Mouse (Mus musculus) gastrocnemius, postnatal 10 days (tissue): Measurements from ENCODE around the gene Grid2. TPM values are rescaled to one million over a fixed set of nuclear protein-coding genes. Genes with fewer than 3 reads are reported as not detected.
"Not testable (repeated sequence)": the region's sequence is repeated elsewhere in the genome, so short reads cannot be mapped to it uniquely, and the experiment has no call there.

Experiments
- DNase-seq: peaks from one replicate; pipeline ENCODE4 v3.0.0; 2021; ENCODE audit warnings: mixed read lengths
- long read RNA-seq, 2 experiments: library from polyadenylated mRNA; stranded (forward); transcript quantifications; one replicate each; pipeline ENCODE4 v2.0.0; 2021
- total RNA-seq, 2 experiments: library from RNA; stranded (reverse); gene quantifications; 2 replicates each; pipeline ENCODE4 v1.2.3; 2021

Gene Grid2
- under 1 TPM; 0.43 to 0.61 TPM for total RNA-seq
- long read RNA-seq, experiment 1, result 0 reads
- long read RNA-seq, experiment 2, result 0 reads

DNA sequence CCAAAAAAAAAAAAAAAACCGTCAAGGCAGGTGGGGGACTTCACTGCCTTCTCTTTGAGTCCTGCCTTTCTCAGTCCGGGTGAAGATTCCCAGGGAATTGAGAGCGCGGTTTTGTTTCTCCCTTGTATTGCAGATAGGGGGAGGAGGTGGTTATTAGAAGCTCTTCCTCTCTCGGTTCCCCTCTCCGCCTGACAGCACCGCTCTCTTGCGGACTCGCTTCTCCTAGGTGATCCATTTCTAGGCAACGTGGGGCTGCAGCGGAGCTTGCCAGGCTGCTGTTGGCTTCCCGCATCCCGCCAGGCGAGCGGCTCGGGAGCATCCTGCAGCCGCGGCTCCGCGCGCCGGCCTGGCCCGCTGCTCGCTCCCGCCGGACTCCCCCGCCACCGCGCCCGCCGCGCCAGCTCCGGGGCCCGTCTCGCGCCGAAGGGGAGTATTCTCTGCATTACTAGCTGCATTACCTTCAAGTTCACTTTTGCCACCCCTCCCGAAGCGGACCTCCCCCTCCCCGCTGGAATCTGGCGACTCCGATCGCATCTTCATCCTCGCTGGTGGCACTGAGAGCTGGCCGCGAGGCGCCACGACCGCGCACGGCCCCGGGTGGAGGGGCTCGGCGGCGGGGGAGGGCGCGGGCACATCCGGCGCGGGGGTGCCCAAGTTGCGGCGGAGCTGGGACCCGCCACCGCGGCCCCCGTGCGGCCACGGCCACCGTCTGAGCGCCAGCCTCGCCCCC is at the start of gene Grid2:
TSS of gene Grid2 (plus strand) at position 51 of the 730 bp plus-strand sequence.
- peak; percentile 22 for DNase-seq

DNA sequence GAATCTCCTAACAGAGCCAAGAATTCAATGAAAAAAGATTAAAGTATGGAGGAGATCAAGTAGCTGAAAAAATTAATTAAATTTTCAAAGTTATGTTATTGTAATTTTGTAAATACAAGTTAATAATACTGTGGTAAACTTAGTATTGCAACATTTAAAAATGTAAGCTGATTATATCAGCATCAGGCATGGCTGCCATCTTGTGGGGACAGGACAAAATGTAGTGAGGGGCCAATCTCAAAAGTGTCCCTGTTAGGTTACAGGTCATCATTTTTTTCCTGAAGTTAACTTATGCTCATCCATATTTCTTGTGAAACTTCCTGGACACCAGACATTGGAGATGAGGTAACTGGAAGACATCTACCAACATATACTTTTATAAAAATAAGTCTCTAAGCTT is 4.9 kb upstream of the Grid2 start:
- no peak for DNase-seq

DNA sequence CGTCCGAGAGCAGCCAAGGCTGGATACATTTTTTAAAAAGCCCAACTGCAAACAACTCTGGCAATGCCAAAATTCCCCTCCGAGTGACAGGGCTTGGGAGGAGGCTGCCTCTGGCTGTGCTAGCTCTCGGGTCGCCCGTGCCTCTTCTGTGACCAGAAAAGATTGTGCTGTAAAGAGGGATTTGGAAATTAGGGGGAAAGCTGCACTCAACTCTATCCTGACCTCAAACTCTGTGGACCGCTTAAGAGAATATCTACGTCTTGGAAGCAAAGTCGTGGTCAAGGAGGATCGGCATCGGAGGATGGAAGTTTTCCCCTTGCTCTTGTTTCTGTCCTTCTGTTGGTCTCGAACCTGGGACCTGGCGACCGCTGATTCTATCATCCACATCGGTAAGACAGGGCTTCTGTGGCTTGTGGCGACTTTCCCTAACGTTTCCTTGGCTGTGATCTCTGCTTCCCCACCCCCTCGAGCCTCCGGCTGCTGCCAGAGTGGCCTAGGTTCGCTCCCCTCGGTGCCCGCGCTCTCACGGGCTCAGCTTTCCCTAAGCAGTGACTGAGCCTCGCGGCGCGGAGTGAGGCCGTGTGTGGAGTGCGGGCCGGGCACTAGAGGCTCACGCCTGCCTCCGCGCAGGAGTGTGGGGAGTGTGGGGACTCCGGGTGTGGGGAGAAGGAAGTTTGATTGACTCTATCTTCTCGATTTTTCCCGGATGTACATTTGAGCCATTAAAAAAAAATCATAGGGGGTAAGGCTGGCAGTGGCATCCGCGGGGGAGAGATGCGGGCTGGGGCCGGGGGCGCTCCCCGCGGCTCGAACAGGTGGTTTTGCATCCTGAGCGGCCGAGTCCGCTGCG is 1.1 kb downstream of the Grid2 start:
- DNase-seq, result peak; percentile 14

DNA sequence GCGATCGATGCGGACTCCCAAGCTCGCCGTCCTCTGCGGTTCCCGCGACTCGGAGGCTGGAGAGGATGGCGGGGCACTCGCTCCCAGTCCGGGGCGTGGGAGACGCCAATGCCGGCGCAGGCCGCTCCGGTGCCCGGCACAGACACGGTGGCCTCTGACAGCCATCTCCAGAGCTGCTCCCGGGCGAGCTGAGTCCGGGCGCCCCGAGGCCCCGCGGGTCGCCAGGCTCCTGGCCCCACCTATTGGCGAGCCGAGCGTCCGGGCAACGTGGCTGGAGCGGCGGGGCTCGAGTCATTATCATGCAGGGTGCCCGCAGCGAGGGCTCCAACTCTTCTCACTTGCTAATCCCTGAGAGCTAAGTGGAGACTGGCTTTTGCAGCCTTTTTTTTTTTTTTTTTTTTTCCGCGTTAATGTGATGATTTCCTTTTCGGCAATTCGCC is 1.8 kb downstream of the Grid2 start:
- DNase-seq, result peak; percentile 43

DNA sequence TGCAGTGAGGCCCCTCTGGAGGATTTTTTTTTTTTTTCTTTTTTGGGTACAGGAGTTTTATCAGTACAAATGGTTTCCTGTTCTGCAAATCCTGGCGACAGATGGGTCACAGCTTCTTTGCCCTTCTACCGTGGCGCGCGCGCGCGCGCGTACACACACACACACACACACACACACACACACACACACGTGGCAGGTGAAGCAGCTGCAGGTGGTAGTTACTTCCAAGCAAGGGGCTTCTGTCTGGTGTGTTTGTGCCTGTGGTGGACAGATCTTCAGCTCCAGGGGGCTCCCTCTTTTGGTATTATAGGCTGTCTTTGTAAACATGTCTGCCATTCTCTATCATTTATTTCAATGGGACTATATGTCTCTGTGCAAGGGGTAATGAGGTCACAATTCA is 2.2 kb downstream of the Grid2 start:
- no peak for DNase-seq

DNA sequence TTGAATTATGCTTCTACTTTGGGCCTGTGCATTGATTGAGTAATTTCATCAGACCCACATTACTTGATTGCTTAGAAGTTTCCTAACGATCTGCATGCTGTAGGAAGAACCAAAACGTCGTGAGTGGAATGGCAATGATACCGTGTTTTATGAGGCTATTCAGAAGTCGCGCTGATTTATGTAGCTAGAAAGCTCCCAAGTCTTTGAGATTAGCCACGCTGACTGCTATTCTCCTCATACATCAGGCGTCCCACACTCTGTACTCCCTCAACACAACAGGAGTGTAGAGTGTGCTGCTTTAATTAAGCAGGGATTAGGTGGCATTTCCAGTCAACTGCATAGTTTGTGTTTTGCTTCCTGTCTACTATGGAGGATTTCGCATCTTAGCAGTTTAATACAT is 4.1 kb downstream of the Grid2 start:
- DNase-seq, result no peak

DNA sequence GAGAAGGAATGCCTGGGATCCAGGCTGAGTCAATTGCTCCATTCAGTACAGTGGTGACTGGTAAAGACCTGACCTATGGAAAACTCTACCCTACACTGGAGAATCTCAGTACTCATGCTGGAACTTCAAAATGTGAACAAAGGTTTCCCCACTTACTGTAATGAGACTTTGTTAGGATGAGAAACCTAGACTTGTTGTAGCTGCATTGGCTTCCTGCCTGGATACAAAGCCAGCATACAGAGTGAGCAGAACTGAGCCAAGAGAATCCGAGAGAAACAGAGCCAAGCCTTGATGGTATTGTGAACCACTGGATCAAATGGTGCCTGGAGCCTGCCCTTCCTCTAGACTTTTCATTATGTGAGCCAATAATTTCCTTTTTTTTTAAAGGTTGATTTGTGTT is 28.7 kb downstream of the Grid2 start:
- no peak for DNase-seq

DNA sequence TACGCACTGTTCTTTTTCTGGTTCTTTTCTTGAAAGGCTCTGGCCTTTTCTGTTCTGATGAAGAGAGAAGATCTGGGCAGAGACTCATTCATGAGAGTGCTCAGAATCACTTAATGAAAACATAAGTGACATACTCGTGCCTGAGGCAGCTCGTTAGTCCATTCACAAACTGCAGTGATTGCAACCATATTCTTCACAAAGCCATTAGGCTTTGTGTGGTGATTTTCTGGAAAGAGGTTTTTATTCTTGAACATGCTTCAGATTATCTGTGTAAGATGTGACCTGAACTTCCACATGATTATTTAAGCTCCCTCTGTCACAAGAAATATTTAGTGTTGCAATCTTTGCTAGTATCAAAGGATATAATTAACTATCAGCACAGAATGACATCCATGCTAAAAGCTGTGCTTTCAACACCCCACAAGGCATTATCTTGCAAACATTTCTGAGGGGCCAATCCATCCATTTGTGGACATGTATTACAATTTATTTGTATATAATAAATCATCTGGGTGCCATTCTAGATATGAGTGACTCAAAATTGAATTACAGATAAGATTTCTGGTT is 86.8 kb downstream of the Grid2 start:
- no peak for DNase-seq

DNA sequence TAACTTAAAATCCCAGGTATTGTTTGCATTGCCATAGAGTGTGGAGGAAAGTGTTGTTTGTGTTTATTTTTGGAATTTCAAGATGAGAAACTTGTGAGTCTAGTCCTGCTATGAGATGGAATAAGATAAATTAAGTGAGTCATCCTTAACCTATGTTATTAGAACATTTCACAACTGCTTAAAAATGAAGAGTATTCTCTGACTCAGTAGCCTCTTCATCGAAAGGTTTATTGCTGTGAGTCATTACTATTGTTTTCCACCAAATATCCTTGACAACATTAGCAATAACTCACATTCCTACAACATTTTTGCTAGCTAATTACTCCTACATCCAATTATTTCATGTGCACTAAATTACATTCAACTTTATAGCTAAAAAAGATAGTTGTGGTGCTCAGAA is 91.3 kb downstream of the Grid2 start:
- DNase-seq, result no peak

DNA sequence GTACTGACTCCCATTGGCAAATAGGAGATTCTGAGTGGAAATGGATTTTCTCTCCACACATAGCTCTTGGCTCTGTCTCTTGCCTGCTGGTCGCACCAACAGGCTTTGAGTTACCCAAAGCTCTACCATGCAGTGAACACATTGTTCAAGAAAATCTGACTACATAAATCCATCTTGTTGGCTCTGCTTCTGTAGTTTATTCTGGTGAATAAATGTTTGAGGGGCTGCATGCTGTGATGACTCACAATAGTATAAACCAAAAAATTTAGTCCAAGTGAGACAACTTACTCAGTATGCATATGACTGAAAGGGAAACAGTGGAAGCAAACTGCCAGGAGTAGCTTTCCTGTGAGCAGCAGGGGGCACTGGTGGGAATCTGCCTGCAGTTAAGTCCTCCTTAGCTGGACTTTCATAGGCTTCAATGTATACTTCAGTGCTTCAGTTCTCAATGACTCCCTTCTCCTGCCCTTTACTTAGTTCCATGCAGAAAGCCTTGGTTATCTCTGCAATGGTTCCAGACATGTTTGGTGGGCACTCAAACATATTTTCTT is 125.5 kb downstream of the Grid2 start:
- no peak for DNase-seq

DNA sequence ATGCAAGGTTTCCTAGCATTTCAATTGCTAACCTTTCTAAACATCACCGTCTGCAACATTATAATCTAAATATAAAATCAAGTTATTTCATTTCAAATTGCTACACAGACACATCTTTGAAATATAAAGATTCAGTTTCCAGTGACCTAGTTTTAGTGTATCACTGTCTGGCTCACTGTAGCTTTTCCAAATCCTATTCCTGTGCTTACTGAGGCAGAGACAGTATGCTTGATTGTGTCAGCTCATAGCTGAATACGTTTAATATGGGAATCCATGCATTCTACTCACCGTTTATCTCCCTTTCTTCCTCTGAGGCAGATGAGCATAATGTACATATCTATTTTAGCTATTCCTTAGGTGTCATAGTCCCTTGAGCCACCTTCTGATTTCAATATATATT is 146.0 kb downstream of the Grid2 start:
- no peak for DNase-seq

DNA sequence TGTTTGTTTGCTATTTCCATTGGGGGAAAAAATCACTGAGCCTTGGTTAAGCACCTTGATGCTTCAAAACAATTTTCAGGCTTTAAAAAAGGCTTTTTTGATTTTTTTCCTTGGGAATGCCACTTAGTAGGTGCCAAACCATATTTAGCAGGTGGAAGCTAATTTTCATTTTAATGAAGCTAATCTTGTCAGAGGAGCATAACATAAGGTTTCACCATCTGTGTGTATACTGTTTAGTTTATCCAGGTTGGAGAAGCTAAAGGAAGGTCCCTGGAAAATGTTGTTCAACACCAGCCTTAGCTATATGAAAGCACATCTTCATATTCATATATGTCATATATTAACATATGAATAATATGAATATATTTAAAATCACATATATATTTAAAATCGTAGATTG is 161.9 kb downstream of the Grid2 start:
- no peak for DNase-seq

DNA sequence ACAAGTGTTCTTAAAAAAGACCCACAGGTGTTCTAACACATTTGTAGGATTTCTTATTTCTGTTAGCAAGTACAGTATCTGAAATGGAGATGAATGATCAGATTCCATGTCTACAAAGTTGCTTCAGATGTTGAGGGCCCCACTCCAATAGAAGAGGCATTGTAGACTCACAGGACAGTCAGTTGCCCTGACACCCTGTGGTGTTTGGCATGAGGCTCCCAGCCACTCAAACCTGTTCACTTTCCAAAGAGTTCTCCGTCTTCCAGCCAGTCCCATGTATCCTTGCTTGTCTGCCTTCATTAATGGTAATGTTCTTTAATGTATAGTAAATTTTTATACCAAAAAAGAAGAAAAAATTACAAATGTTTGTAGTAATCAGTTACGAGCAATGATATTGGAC is 177.1 kb downstream of the Grid2 start:
- DNase-seq, result no peak

DNA sequence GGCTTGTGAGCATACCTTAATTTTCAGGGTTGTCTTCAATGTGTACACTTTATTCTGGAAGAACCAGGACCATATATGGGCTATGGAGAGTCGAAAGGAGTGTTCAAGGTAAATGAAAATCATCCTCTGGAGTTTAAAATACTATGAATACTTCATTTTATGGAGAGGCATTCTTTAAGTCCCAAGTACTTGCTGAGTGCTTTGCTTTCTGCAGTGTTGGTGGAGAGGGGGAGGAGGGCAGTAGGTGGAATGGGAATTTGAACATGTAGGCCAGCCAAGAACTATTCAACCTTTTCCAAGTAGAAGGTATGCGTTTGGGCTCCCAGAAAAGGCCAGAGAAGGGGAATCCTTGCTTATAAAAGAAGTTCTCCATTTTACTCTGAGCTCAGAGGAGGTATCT is 192.5 kb downstream of the Grid2 start:
- no peak for DNase-seq

DNA sequence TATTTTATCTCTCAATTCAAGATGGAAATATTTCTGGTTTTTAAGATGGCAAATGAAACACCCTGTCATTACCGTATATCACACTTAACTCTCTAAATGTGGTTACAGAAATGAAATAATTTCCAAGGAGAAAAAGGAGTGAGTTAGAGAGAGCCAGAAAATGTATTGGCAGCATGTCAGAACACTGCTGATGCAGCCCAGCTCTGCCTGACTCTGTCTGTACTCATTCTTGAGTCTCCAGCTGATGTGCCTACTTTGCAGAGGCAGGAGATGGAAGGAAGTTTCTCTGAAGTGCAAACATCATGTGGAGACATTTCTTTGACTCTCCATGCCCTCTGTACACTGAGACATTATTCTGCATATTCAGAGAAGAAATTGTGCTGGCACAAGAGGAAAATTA is 226.5 kb downstream of the Grid2 start:
- DNase-seq, result no peak

DNA sequence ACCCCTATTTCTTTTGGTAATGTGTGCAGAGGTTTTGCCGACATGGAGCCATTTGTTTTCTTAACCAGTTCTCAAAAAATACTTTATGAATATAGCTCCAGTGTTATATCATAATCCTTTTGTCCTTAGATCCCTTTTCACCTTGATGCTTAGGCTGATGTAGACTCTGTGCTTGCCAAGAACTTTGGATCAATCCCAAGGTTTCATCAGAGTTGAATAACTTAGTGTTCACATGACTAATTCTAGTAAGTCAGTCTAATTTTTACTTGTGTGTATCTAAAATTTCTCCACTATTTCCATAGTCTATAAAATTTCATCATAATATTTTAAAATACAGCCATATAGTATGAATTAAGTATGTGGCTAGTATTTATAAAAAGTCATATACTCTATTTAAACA is 259.3 kb downstream of the Grid2 start:
- no peak for DNase-seq

DNA sequence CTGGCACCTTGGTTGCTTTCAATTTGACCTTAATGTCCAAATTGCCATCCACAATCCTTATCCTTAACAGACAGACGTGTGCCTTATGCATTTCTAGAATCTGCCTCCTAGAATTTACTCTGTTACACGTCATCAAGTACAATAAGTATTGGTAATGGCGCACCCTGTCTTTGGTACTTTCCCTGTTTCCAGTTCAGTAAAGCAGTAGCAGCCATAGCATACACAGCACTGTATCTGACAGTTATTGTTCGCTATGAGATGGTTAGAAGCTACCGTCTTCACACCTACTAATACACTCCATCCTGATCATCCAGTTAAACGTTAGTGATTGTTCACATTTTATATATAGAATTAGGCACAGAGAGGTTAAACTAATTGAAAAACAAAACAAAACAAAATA is 260.3 kb downstream of the Grid2 start:
- no peak for DNase-seq

DNA sequence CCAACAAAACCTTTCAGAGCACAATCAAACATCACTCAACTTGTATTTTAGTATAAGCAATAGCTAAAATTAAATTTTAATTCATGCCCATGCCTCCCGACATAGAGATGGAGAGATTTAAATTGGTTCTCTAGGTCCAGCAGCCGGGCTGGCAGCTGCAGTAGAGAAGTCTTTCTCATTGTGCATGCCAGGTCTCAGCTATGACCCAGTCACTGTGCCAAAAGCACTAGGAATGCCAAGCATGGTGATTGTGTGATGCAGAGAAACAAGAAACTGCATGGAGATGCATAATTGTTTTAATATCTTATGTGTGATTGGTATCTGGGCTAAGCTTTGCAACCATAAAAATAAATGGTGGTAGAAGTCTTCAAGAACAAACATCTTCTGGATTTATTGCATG is 276.1 kb downstream of the Grid2 start:
- DNase-seq, result no peak

DNA sequence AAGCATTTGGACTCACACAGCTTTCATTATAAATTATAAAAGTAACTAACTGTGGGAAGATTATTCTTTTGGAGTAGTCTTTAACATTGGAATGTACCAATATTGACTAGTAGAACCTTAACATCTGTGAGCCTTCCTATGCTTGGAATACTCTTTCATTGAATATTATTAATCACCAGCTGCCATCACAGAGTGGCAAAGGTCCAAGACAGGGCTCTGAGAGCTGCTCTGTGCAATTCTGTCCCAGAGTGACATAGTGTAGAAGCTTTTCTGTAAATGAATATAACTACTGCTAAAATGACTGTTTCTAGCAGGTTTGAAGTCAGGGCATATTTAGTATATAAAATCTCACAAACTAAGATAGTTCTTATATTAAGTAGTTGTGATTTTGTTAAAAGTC is 277.2 kb downstream of the Grid2 start:
- DNase-seq, result no peak

DNA sequence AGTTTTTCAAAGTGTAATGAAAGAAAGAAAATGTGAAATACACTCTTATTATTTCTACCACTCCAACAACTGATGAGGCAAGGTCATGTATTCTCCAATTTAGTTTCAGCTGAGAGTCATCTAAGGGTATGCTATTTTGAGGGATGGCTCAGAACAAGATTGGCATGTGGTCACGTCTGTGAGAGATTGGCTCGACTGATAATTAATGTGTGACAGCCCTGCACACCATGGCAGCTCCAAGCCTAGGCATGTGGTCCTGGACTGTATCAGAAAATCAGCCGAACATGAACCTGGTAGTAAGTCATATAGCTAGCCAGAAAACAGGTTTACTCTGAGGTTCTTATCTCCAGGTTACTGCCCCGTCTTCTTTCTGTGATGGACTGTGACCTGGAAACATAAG is 292.1 kb downstream of the Grid2 start:
- no peak for DNase-seq

DNA sequence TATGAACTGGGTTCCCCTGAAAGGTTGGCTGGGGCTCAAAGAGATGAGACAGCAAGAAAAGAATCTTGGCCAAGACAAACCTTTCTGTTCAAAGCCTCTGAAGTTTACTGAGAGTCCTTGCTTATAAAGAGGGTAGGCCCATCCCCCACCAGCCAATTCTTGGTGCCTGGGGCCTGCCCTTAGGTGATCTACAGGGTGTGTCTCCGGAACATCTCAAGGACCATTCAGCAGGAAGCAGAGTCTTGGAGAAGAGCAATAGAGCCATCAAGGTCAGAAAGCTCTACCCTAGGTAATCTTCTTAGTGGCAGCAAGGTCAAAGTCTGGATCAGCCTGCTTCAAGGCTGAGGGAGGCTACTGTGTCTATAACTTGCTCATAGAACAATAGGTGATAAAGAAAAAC is 313.1 kb downstream of the Grid2 start:
- not testable (repeated sequence) for DNase-seq

DNA sequence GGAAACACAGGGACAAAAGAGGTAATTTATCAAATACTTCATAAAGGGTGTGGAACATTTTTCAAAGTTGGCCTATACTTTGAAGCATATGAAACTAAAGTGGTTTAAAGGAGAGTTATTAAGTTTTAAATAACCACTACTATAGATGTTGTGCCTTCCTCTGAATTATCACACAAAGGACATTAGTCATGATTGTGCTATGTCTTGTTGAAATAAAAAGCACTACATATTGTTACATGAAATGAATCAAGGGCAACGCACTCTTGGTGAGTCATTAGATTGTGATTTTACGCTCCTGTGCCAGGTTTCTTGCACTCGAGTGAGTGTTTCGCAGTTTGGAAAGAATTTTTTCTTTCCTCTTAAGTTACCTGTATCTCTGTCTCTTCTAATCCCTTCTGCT is 335.0 kb downstream of the Grid2 start:
- DNase-seq, result no peak

DNA sequence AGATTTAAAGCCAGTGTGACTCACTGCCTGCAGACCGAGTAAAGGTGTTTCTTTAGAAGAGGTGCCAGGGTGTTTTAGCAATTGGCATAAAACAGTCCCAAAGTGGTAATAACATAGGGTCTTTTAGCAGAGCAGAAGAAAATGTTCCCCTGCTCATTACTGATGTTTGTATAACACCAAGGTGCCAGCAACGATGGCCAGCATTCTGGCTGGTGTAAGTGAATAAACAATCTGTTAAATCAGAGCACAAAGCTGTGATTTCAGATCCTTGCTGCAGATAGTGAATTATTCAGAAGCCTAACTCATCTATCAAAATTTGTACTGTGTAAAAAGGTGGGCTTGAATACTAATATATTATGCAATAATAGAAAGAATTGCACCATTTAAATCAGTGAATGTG is 353.9 kb downstream of the Grid2 start:
- no peak for DNase-seq
